ENCODE assay signal across 9 mouse cellular contexts in the genomic region with DNA sequence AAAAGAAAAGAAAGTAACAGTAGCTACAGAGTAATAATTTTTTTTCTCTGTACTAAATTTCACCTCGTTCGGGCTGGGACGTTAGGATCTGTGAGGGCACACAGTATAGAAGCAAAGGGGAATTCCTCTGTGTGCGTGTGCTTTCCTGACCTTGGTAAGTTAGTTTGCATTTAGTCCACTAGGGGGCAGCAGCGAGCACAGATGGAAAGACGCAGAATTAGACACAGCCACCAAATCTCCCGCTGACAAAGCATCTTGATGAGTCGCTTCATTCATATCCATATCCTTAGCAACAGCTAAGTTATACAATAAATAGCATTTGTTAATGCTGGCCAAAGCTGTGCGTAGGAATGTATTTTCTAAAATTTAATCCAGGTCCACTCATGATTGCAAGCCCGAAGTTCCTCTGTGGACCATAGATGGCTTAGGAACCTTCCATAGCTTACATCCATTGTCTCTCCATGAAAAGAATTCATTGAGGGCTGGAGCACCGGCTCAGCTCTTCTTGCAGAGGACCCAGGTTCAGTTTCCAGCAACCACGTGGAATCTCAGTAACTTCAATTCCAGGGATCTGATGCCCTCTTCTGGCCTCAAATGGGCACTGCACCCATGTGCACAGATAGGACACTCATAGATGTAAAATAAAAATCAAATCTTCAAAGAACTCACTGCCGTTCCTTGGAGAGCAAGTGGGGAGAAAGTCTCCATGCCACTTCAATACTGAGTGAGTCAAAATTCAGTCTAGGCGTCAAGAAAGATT. TPM values are rescaled to one million over a fixed set of nuclear protein-coding genes. Genes with fewer than 3 reads are reported as not detected.
A peak's percentile ranks its signal among the peaks of the same experiment; 100 is the strongest.
DNase-seq lines count a peak whose midpoint lies in the region; ATAC-seq lines count a peak whose summit lies in the region.
"Had no signal": no experiment of that assay in that cellular context is flagged by ENCODE, and none has a peak within 500 bp of the region (broad histone marks: within the 10 kb centered on the region; RNA-seq: fewer than 3 reads in every experiment).

No protein-coding gene starts in this region.

- H3K4me2 ChIP-seq in neural tube, embryonic 15.5 days = no peak overlapping the region
- H3K4me2 ChIP-seq: embryonic facial prominence, embryonic 12.5 days had no signal

- no peak overlapping the region for H3K4me3 ChIP-seq in neural tube, embryonic 15.5 days (replicated peaks)
- H3K4me3 ChIP-seq: embryonic facial prominence, embryonic 12.5 days had no signal

- no peak for ATAC-seq in neural tube, embryonic 15.5 days (ENCODE audit: low FRiP score)
- no peak for ATAC-seq in monocyte, adult 5-6 weeks (replicated peaks; ENCODE audit: insufficient number of reproducible peaks, low FRiP score, low TSS enrichment, poor library complexity, severe bottlenecking)

- no peak overlapping the region for H3K27ac ChIP-seq in neural tube, embryonic 15.5 days (replicated peaks)
- H3K27ac ChIP-seq: embryonic facial prominence, embryonic 12.5 days had no signal

- peak; percentile 42 for DNase-seq in gastrocnemius, postnatal 10 days
- DNase-seq in gastrocnemius, adult 18-20 months (ENCODE audit: low spot score) = no peak
- peak; percentile 50 for DNase-seq in neural tube, embryonic 10.5 days (ENCODE audit: extremely low spot score, low spot score)
- DNase-seq in adrenal gland, postnatal 14 days = peak; percentile 77
- DNase-seq in kidney, postnatal 4 days = peak; percentile 50 to 59
- DNase-seq in spleen, postnatal 4 days (ENCODE audit: low spot score in 2 of 2) = peak; percentile 41 to 79

- H3K9me3 ChIP-seq in neural tube, embryonic 15.5 days (replicated peaks) = no peaks in the 10 kb centered on the region

- WGBS in neural tube, embryonic 15.5 days = 80% methylated on average over 14 of the region's 14 CpGs

- no peaks in the 10 kb centered on the region for H3K4me1 ChIP-seq in neural tube, embryonic 15.5 days
- H3K4me1 ChIP-seq: embryonic facial prominence, embryonic 12.5 days had no signal

- no peak overlapping the region for H3K9ac ChIP-seq in neural tube, embryonic 15.5 days (replicated peaks)
- H3K9ac ChIP-seq: embryonic facial prominence, embryonic 12.5 days had no signal

- peaks cover 55% of the 10 kb centered on the region for H3K36me3 ChIP-seq in neural tube, embryonic 15.5 days

- H3K27me3 ChIP-seq in neural tube, embryonic 15.5 days (replicated peaks) = no peaks in the 10 kb centered on the region
- H3K27me3 ChIP-seq: embryonic facial prominence, embryonic 12.5 days had no signal

RNA-seq across cellular contexts. Expression of gene Bcat1, which starts 52.8 kb away (rescaled TPM):
- total RNA-seq in gastrocnemius, postnatal 10 days (2021) = 10 to 100 TPM; 12.3 to 16.6 TPM
- total RNA-seq in gastrocnemius, adult 18-20 months (2021) = under 1 TPM; 0.53 to 0.64 TPM
- polyA plus RNA-seq in neural tube, embryonic 15.5 days (2015; fragmentation: Nextera tagmentation; extraction: Ambion mirVana) = 94.5 and 116 TPM in 2 replicates
- 5.9 and 8.0 TPM in 2 replicates for total RNA-seq in adrenal gland, postnatal 14 days (2021)
- not detected in 3 replicates for total RNA-seq in monocyte, adult 5-6 weeks (2017)
